Mouse (Mus musculus) heart, embryonic 12.5 days (tissue): ENCODE results near the gene Traf5. TPM values are rescaled to one million over a fixed set of nuclear protein-coding genes. Genes with fewer than 3 reads are reported as not detected.

Source experiments
- ATAC-seq: fragments of 200-750 bp; cut with Nextera tagmentation; 2 replicates; pipeline ENCODE4 v1.8.0; 2017; ENCODE audit warnings: moderate TSS enrichment, moderate library complexity; ENCODE audit not compliant: insufficient number of reproducible peaks, low FRiP score
- H3K27ac ChIP-seq: fragments of 300-500 bp; sonication (generic); 2 replicates; pipeline ENCODE4 v1.5.1; 2016; ENCODE audit warnings: mild to moderate bottlenecking, moderate library complexity; ENCODE audit not compliant: poor library complexity, severe bottlenecking
- H3K27me3 ChIP-seq: fragments of 300-500 bp; sonication (generic); replicated peaks from 2 replicates; pipeline ENCODE4 v1.6.1; 2016; ENCODE audit warnings: mild to moderate bottlenecking, moderate library complexity
- H3K36me3 ChIP-seq: fragments of 300-500 bp; sonication (generic); 2 replicates; pipeline ENCODE4 v1.6.1; 2016; ENCODE audit warnings: mild to moderate bottlenecking, moderate library complexity
- H3K4me1 ChIP-seq: fragments of 300-500 bp; sonication (generic); replicated peaks from 2 replicates; pipeline ENCODE4 v1.6.1; 2016; ENCODE audit warnings: mild to moderate bottlenecking
- H3K4me2 ChIP-seq: fragments of 300-500 bp; sonication (generic); 2 replicates; pipeline ENCODE4 v1.6.1; 2016; ENCODE audit warnings: mild to moderate bottlenecking, moderate library complexity
- H3K4me3 ChIP-seq: fragments of 300-500 bp; sonication (generic); 2 replicates; pipeline ENCODE4 v1.5.1; 2016; ENCODE audit warnings: mild to moderate bottlenecking
- H3K9ac ChIP-seq: fragments of 300-500 bp; sonication (generic); 2 replicates; pipeline ENCODE4 v1.6.1; 2016; ENCODE audit warnings: mild to moderate bottlenecking, moderate library complexity
- H3K9me3 ChIP-seq: fragments of 300-500 bp; sonication (generic); replicated peaks from 2 replicates; pipeline ENCODE4 v1.6.1; 2016; ENCODE audit warnings: mild to moderate bottlenecking, moderate library complexity
- WGBS: fragments of 180-500 bp; shearing (Covaris S2); methylation state at CpG from one replicate; pipeline ENCODE4 v1.1.7; 2016; 5-methylcytosine and 5-hydroxymethylcytosine counted together
- microRNA-seq: library from miRNA; unstranded; fragments of <30 nt; microRNA quantifications from one replicate; pipeline ENCODE4, GENCODE M21; 2017
- polyA plus RNA-seq: library from polyadenylated mRNA; unstranded; fragments of >200 nt; fragmentation: Nextera tagmentation; extraction: Ambion mirVana; gene quantifications from 2 replicates; pipeline ENCODE4 v1.2.1, GENCODE M21; 2016

Gene Traf5
- polyA plus RNA-seq, 1 experiment from 2014 or later = 10.8 TPM

- H3K27me3 ChIP-seq = peaks cover 6% of the 10 kb centered on the region
- no peaks in the 10 kb centered on the region for H3K9me3 ChIP-seq
- 76% methylated on average over 8 of the region's 8 CpGs for WGBS
- no peak for ATAC-seq
- H3K9ac ChIP-seq = no peak overlapping the region
- no peak overlapping the region for H3K4me3 ChIP-seq
- no peak overlapping the region for H3K4me2 ChIP-seq
- H3K27ac ChIP-seq = no peak overlapping the region
- H3K36me3 ChIP-seq = no peaks in the 10 kb centered on the region
- H3K4me1 ChIP-seq = peaks cover 4% of the 10 kb centered on the region; the same call in 1 of the 2 replicates
These were observed 144.6 kb downstream of the Traf5 start for GRCm38 (mm10) chr1:191947796-191948195.

Small RNA genes within 50 kb of the gene (microRNA-seq; reads per million reads assigned to microRNA genes)
- not detected for gene Mir3473c

Other genes starting within 250 kb of the Traf5 start
- 4.8 and 5.0 TPM in 2 replicates for gene Slc30a1, start 185.8 kb downstream of the Traf5 start, polyA plus RNA-seq
- 1.3 and 1.7 TPM in 2 replicates for gene Rd3, start 115.2 kb downstream of the Traf5 start, polyA plus RNA-seq
- 31.3 and 31.6 TPM in 2 replicates for gene Rcor3, start 45.5 kb upstream of the Traf5 start, polyA plus RNA-seq
- gene Kcnh1, start 98.2 kb upstream of the Traf5 start, polyA plus RNA-seq = 0.50 and 0.55 TPM in 2 replicates